Mouse (Mus musculus) ES-Bruce4 (cell line): ENCODE results near the gene Arhgap17. TPM values are rescaled to one million over a fixed set of nuclear protein-coding genes. Genes with fewer than 3 reads are reported as not detected.

Experiments used
- H3K27ac ChIP-seq: 2 replicates; pipeline ENCODE4 v1.5.1; 2012; ENCODE audit warnings: low read length, inconsistent platforms; ENCODE audit not compliant: insufficient read depth
- H3K27me3 ChIP-seq: 2 replicates; pipeline ENCODE4 v1.6.1; 2012; ENCODE audit warnings: mild to moderate bottlenecking, low read length, inconsistent platforms; ENCODE audit not compliant: control insufficient read depth, poor library complexity, insufficient read depth, severe bottlenecking
- H3K36me3 ChIP-seq: 2 replicates; pipeline ENCODE4 v1.6.1; 2012; ENCODE audit warnings: inconsistent platforms, mild to moderate bottlenecking, low read length, moderate library complexity; ENCODE audit not compliant: control insufficient read depth, poor library complexity, insufficient read depth, severe bottlenecking
- H3K4me1 ChIP-seq: one replicate; pipeline ENCODE4 v1.8.1; 2011; ENCODE audit warnings: low read length; ENCODE audit not compliant: control insufficient read depth, insufficient read depth
- H3K4me3 ChIP-seq: 2 replicates; pipeline ENCODE4 v1.5.1; 2011; ENCODE audit warnings: low read depth, mild to moderate bottlenecking, low read length
- H3K9ac ChIP-seq: 2 replicates; pipeline ENCODE4 v1.6.1; 2012; ENCODE audit warnings: low read depth, mild to moderate bottlenecking, inconsistent platforms; ENCODE audit not compliant: poor library complexity, severe bottlenecking
- H3K9me3 ChIP-seq: replicated peaks from 2 replicates; pipeline ENCODE4 v1.6.1; 2012; ENCODE audit warnings: mild to moderate bottlenecking, low read length, inconsistent platforms; ENCODE audit not compliant: control insufficient read depth, poor library complexity, insufficient read depth, severe bottlenecking
- CTCF ChIP-seq: IDR thresholded peaks from one replicate; pipeline ENCODE4 v1.8.1; 2011; ENCODE audit warnings: low read depth, low read length
- EP300 ChIP-seq: IDR thresholded peaks from 2 replicates; pipeline ENCODE4 v1.6.1; 2011; ENCODE audit warnings: low read depth, low read length; ENCODE audit not compliant: insufficient read depth
- POLR2A ChIP-seq: IDR thresholded peaks from one replicate; pipeline ENCODE4 v1.8.1; 2011; ENCODE audit warnings: low read length; ENCODE audit not compliant: insufficient read depth
- polyA plus RNA-seq: library from polyadenylated mRNA; stranded (reverse); fragments of >200 nt; gene quantifications from 2 replicates; pipeline ENCODE4 v1.2.4, GENCODE M21; 2011; ENCODE audit warnings: low read depth; ENCODE audit not compliant: missing spikeins, insufficient read depth, insufficient read length

Gene Arhgap17
- polyA plus RNA-seq, 1 experiment: 38.2 TPM

DNA sequence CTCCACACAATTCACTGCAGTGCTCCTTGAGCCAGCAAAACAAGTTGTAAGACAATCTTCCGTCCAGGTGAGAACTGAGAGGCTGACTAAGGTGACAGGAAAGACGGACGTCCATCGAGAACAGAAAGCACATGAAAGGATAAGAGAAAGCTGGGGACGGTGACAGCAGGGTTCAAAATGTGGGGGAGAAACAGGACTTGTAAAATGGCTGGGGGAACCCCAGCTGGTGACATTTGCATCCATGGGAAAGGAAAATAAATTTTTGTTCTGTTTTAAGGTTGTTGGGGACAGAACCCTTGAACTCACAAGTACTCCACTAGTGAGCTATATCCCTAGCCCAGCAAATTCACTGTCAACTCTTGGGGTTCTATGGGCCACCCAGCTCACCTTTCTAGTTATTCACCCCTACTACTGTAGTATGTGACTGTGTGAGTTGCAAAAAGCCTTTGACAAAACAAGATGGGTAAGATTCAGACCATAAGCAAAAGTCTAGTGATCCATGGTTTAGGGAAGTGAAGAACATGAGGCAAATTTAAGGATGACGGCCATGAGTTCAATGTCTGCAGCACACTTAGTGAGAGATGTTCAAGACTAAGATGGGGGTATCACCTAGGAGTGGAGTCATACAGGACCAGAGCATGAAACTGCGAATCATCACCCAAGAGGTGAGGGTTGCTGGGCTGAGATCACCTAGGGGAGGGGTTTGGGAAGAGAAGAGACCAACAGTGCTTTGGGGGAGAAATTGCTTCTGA is 8.3 kb downstream of the Arhgap17 start:
- Histone ChIP-seq H3K9ac (no peak overlapping the region), H3K4me3 (no peak overlapping the region), H3K36me3 (no peaks in the 10 kb centered on the region), H3K27ac (no peak overlapping the region), H3K27me3 (no peaks in the 10 kb centered on the region), H3K9me3 (no peaks in the 10 kb centered on the region), H3K4me1 (no peaks in the 10 kb centered on the region)
- TF ChIP-seq POLR2A (no peak), CTCF (no peak), EP300 (no peak)

GRCm38 (mm10) chr7:123360185-123360584 is 9.5 kb downstream of the Arhgap17 start:
- H3K9me3 ChIP-seq: no peaks in the 10 kb centered on the region
- H3K36me3 ChIP-seq: no peaks in the 10 kb centered on the region
- H3K4me1 ChIP-seq: no peaks in the 10 kb centered on the region
- no peak overlapping the region for H3K4me3 ChIP-seq
- no peak overlapping the region for H3K9ac ChIP-seq
- TF ChIP-seq POLR2A: no peak
- no peak for TF ChIP-seq CTCF
- no peak for TF ChIP-seq EP300
- H3K27me3 ChIP-seq: no peaks in the 10 kb centered on the region
- no peak overlapping the region for H3K27ac ChIP-seq

DNA sequence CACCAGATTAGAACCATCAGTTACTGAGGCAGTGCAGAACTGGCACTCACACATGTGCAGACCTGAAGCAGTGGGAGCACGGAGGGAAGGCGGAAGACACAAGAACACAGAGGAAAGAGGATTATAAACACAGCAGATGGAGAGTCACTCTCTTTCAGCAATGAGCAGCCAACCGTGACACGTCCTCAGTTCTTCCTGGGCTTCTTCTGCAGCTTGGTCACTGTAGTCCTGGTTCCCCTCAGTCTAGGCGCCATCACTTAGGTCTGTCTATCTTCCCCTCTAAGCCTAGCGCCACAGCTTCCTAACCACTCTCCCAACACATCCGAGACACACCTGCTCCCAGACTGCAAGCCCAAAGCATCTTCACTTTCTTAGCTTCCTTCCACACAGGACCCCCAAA is 10.6 kb downstream of the Arhgap17 start:
- TF ChIP-seq POLR2A: no peak
- TF ChIP-seq EP300: no peak
- TF ChIP-seq CTCF: no peak
- no peaks in the 10 kb centered on the region for H3K27me3 ChIP-seq
- no peak overlapping the region for H3K9ac ChIP-seq
- no peak overlapping the region for H3K4me3 ChIP-seq
- no peaks in the 10 kb centered on the region for H3K36me3 ChIP-seq
- no peak overlapping the region for H3K27ac ChIP-seq
- H3K4me1 ChIP-seq: no peaks in the 10 kb centered on the region
- H3K9me3 ChIP-seq: no peaks in the 10 kb centered on the region

- Histone ChIP-seq H3K27ac (no peak overlapping the region), H3K4me3 (no peak overlapping the region), H3K9me3 (no peaks in the 10 kb centered on the region), H3K27me3 (no peaks in the 10 kb centered on the region), H3K4me1 (no peaks in the 10 kb centered on the region), H3K36me3 (no peaks in the 10 kb centered on the region), H3K9ac (no peak overlapping the region)
- no peak for TF ChIP-seq EP300
Observed at GRCm38 (mm10) chr7:123356158-123356557, 13.6 kb downstream of the Arhgap17 start.

GRCm38 (mm10) chr7:123354851-123355250 is 14.9 kb downstream of the Arhgap17 start:
- H3K4me3 ChIP-seq: no peak overlapping the region
- H3K27ac ChIP-seq: no peak overlapping the region
- no peaks in the 10 kb centered on the region for H3K36me3 ChIP-seq
- H3K27me3 ChIP-seq: no peaks in the 10 kb centered on the region
- no peak overlapping the region for H3K9ac ChIP-seq
- H3K9me3 ChIP-seq: no peaks in the 10 kb centered on the region
- TF ChIP-seq EP300 (no peak), CTCF (no peak), POLR2A (no peak)
- H3K4me1 ChIP-seq: no peaks in the 10 kb centered on the region

DNA sequence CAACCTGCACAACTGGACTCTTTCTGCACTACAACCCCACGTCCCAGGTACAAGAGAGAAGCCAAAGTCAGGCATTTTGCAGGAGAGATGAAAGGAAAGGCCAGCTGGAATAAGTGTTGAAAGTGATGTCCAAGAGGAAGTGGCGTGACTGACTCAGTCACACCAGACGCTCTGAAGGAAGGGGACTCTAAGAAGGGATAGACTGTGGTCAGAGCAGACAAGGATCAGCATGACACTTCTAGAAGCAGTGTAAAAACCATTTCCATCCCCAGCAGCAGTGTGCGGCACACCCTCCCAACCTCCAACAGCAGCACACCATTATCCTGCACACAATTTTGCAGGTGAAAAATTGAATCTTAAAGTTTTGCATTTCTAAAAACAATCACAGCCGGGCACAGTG is 15.3 kb downstream of the Arhgap17 start:
- TF ChIP-seq CTCF (no peak), POLR2A (no peak), EP300 (no peak)
- Histone ChIP-seq H3K4me3 (no peak overlapping the region), H3K9ac (no peak overlapping the region), H3K27ac (no peak overlapping the region), H3K9me3 (no peaks in the 10 kb centered on the region), H3K36me3 (no peaks in the 10 kb centered on the region), H3K4me1 (no peaks in the 10 kb centered on the region), H3K27me3 (no peaks in the 10 kb centered on the region)
